Mouse (Mus musculus): ENCODE measurements at regions not wholly inside any gene's neighbourhood (a gene's known extent, or its start where the extent isn't known, plus 50 kb on each side); places are given as distances from the start of the nearest gene placed in this dataset.

- no peaks in the 10 kb centered on the region; the same call in 1 of the 2 replicates for H3K27me3 ChIP-seq
- H3K36me3 ChIP-seq = no peaks in the 10 kb centered on the region
- no peaks in the 10 kb centered on the region; the same call in 1 of the 2 replicates for H3K4me1 ChIP-seq (replicated peaks)
- H3K4me2 ChIP-seq = no peak overlapping the region
- H3K4me3 ChIP-seq = no peak overlapping the region
- WGBS = 84% methylated on average over 9 of the region's 9 CpGs
- ATAC-seq (replicated peaks; ENCODE audit: insufficient number of reproducible peaks, insufficient read depth, low FRiP score, low read depth) = no peak
- no peak overlapping the region for H3K9ac ChIP-seq
- no peaks in the 10 kb centered on the region for H3K9me3 ChIP-seq (replicated peaks)
- no peak overlapping the region for H3K27ac ChIP-seq
These were observed 53.1 kb upstream of the Kazn start for GRCm38 (mm10) chr4:142292334-142292733.

- no peak overlapping the region for H3K27ac ChIP-seq
- no peaks in the 10 kb centered on the region; the same call in 1 of the 2 replicates for H3K27me3 ChIP-seq
- 77% methylated on average over 3 of the region's 3 CpGs for WGBS
- H3K4me2 ChIP-seq = no peak overlapping the region
- H3K4me3 ChIP-seq = no peak overlapping the region
- no peak overlapping the region for H3K9ac ChIP-seq
- no peaks in the 10 kb centered on the region for H3K9me3 ChIP-seq (replicated peaks)
- H3K36me3 ChIP-seq = no peaks in the 10 kb centered on the region
- no peaks in the 10 kb centered on the region; the same call in 1 of the 2 replicates for H3K4me1 ChIP-seq (replicated peaks)
- no peak for ATAC-seq (replicated peaks; ENCODE audit: insufficient number of reproducible peaks, insufficient read depth, low FRiP score, low read depth)
These were observed 52.2 kb upstream of the Kazn start for GRCm38 (mm10) chr4:142291366-142291765.
